In genomic region chr1:172061217-172061616, GRCm38 (mm10) we compare ENCODE assay signal across 16 mouse cellular contexts. TPM values are rescaled to one million over a fixed set of nuclear protein-coding genes. Genes with fewer than 3 reads are reported as not detected.
DNase-seq lines count a peak whose midpoint lies in the region; ATAC-seq and TF ChIP-seq lines count a peak whose summit lies in the region.
"Had no signal": no experiment of that assay in that cellular context is flagged by ENCODE, and none has a peak within 500 bp of the region (broad histone marks: within the 10 kb centered on the region; RNA-seq: fewer than 3 reads in every experiment).

No protein-coding gene starts in this region.

- TF ChIP-seq CTCF in forebrain, postnatal 0 days (IDR thresholded peaks at IDR 0.05; ENCODE audit: low read depth) = no peak

- no peak for DNase-seq in forebrain, embryonic 10.5 days (ENCODE audit: extremely low spot score, low spot score)
- no peak for DNase-seq in forebrain, postnatal 0 days
- DNase-seq in forebrain, embryonic 11.5 days (ENCODE audit: low spot score) = no peak
- DNase-seq in frontal cortex, adult 2 months (ENCODE audit: extremely low spot score in 1 of 2, low spot score in 1 of 2) = no peak
- DNase-seq in layer of hippocampus, postnatal 10 days (ENCODE audit: low spot score in 2 of 2) = no peak
- DNase-seq: heart, adult 2 months; liver; thymus, postnatal 36 days had no signal

- no peak for ATAC-seq in forebrain, postnatal 0 days
- peak; percentile 48 for ATAC-seq in forebrain, embryonic 11.5 days (replicated peaks; ENCODE audit: low FRiP score)
- ATAC-seq in hindbrain, embryonic 16.5 days = peak; percentile 35
- ATAC-seq in neural tube, embryonic 13.5 days (ENCODE audit: low read depth) = peak; percentile 17
- no peak for ATAC-seq in granulocyte monocyte progenitor cell, adult 5-6 weeks (replicated peaks; ENCODE audit: poor library complexity, severe bottlenecking)

- H3K27ac ChIP-seq in forebrain, embryonic 10.5 days = peak overlapping the region; percentile 79
- H3K27ac ChIP-seq in forebrain, postnatal 0 days (ENCODE audit: low read depth, low read length) = no peak overlapping the region
- peak overlapping the region; percentile 70; the same call in 1 of the 2 replicates for H3K27ac ChIP-seq in forebrain, embryonic 11.5 days (ENCODE audit: low read depth, low read length)
- H3K27ac ChIP-seq in hindbrain, embryonic 16.5 days (ENCODE audit: low read depth, low read length) = peak overlapping the region; percentile 61; the same call in 1 of the 2 replicates
- peak overlapping the region; percentile 89 for H3K27ac ChIP-seq in neural tube, embryonic 13.5 days (replicated peaks)
- H3K27ac ChIP-seq: heart, adult 2 months; left cerebral cortex, adult 2 months had no signal

- peaks cover 27% of the 10 kb centered on the region for H3K36me3 ChIP-seq in forebrain, embryonic 10.5 days (replicated peaks)
- H3K36me3 ChIP-seq in forebrain, postnatal 0 days (ENCODE audit: insufficient read depth) = peaks cover 20% of the 10 kb centered on the region
- H3K36me3 ChIP-seq in forebrain, embryonic 11.5 days (ENCODE audit: control insufficient read depth, insufficient read depth, low read length) = peaks cover 2% of the 10 kb centered on the region; the same call in 1 of the 2 replicates
- H3K36me3 ChIP-seq in hindbrain, embryonic 16.5 days (ENCODE audit: control insufficient read depth, insufficient read depth, low read length) = peaks cover 13% of the 10 kb centered on the region; the same call in 1 of the 2 replicates
- H3K36me3 ChIP-seq in neural tube, embryonic 13.5 days = peaks cover 21% of the 10 kb centered on the region

- H3K9ac ChIP-seq in forebrain, postnatal 0 days = no peak overlapping the region
- no peak overlapping the region; the same call in 1 of the 2 replicates for H3K9ac ChIP-seq in forebrain, embryonic 11.5 days (ENCODE audit: low read length)
- no peak overlapping the region; the same call in 1 of the 2 replicates for H3K9ac ChIP-seq in hindbrain, embryonic 16.5 days (ENCODE audit: low read depth, low read length)
- H3K9ac ChIP-seq in neural tube, embryonic 13.5 days = peak overlapping the region; percentile 34; the same call in 1 of the 2 replicates

- no peaks in the 10 kb centered on the region for H3K9me3 ChIP-seq in forebrain, embryonic 10.5 days
- no peaks in the 10 kb centered on the region for H3K9me3 ChIP-seq in forebrain, postnatal 0 days (ENCODE audit: low read length)
- no peaks in the 10 kb centered on the region for H3K9me3 ChIP-seq in forebrain, embryonic 11.5 days (ENCODE audit: control insufficient read depth, low read length)
- no peaks in the 10 kb centered on the region for H3K9me3 ChIP-seq in hindbrain, embryonic 16.5 days (ENCODE audit: control insufficient read depth, low read length)
- H3K9me3 ChIP-seq in neural tube, embryonic 13.5 days = no peaks in the 10 kb centered on the region

- H3K4me1 ChIP-seq in forebrain, embryonic 10.5 days = peaks cover 36% of the 10 kb centered on the region
- H3K4me1 ChIP-seq in forebrain, postnatal 0 days (ENCODE audit: insufficient read depth) = no peaks in the 10 kb centered on the region
- H3K4me1 ChIP-seq in forebrain, embryonic 11.5 days (replicated peaks; ENCODE audit: control insufficient read depth, insufficient read depth, low read length) = peaks cover 3% of the 10 kb centered on the region; the same call in 1 of the 2 replicates
- H3K4me1 ChIP-seq in hindbrain, embryonic 16.5 days (ENCODE audit: control insufficient read depth, insufficient read depth, low read depth, low read length) = peaks cover 6% of the 10 kb centered on the region
- peaks cover 83% of the 10 kb centered on the region for H3K4me1 ChIP-seq in neural tube, embryonic 13.5 days (replicated peaks)

- H3K4me2 ChIP-seq in forebrain, postnatal 0 days (ENCODE audit: low read depth) = no peak overlapping the region
- no peak overlapping the region for H3K4me2 ChIP-seq in forebrain, embryonic 11.5 days (ENCODE audit: low read depth, low read length, severe bottlenecking)
- no peak overlapping the region for H3K4me2 ChIP-seq in hindbrain, embryonic 16.5 days (ENCODE audit: low read length)
- H3K4me2 ChIP-seq in neural tube, embryonic 13.5 days = peak overlapping the region; percentile 29; the same call in 1 of the 2 replicates

- WGBS in forebrain, embryonic 10.5 days = 47% methylated on average over 8 of the region's 8 CpGs
- WGBS in forebrain, postnatal 0 days = 31% methylated on average over 8 of the region's 8 CpGs
- WGBS in forebrain, embryonic 11.5 days = 27% methylated on average over 8 of the region's 8 CpGs
- WGBS in hindbrain, embryonic 16.5 days = 17% methylated on average over 8 of the region's 8 CpGs
- WGBS in neural tube, embryonic 13.5 days = 5% methylated on average over 8 of the region's 8 CpGs

- H3K27me3 ChIP-seq in forebrain, embryonic 10.5 days (ENCODE audit: poor library complexity, severe bottlenecking) = peaks cover 24% of the 10 kb centered on the region
- no peaks in the 10 kb centered on the region for H3K27me3 ChIP-seq in forebrain, postnatal 0 days (ENCODE audit: insufficient read depth, low read length)
- H3K27me3 ChIP-seq in forebrain, embryonic 11.5 days (ENCODE audit: control insufficient read depth, insufficient read depth, low read length) = no peaks in the 10 kb centered on the region
- H3K27me3 ChIP-seq in hindbrain, embryonic 16.5 days (replicated peaks; ENCODE audit: control insufficient read depth, insufficient read depth, low read length) = no peaks in the 10 kb centered on the region
- H3K27me3 ChIP-seq in neural tube, embryonic 13.5 days = no peaks in the 10 kb centered on the region

- no peak overlapping the region for H3K4me3 ChIP-seq in forebrain, embryonic 10.5 days
- H3K4me3 ChIP-seq in forebrain, postnatal 0 days (ENCODE audit: low read depth, low read length) = no peak overlapping the region
- H3K4me3 ChIP-seq in forebrain, embryonic 11.5 days (ENCODE audit: low read depth, low read length) = no peak overlapping the region
- no peak overlapping the region for H3K4me3 ChIP-seq in hindbrain, embryonic 16.5 days (ENCODE audit: low read length)
- H3K4me3 ChIP-seq in neural tube, embryonic 13.5 days = no peak overlapping the region
- H3K4me3 ChIP-seq: heart, adult 2 months; left cerebral cortex, adult 2 months had no signal

RNA-seq across cellular contexts. Expression of gene Nhlh1, which starts 3.8 kb away (rescaled TPM):
- polyA plus RNA-seq in forebrain, embryonic 10.5 days (2016; fragmentation: Nextera tagmentation; extraction: Ambion mirVana) = 1.6 and 2.7 TPM in 2 replicates
- 0.95 and 1.0 TPM in 2 replicates for total RNA-seq in forebrain, postnatal 0 days (2014; rRNA removed)
- 0.20 and 0.47 TPM in 2 replicates for polyA plus RNA-seq in forebrain, postnatal 0 days (2015; fragmentation: Nextera tagmentation; extraction: Ambion mirVana)
- 6.0 and 7.6 TPM in 2 replicates for polyA plus RNA-seq in forebrain, embryonic 11.5 days (2014; fragmentation: Nextera tagmentation; extraction: Ambion mirVana)
- polyA plus RNA-seq in hindbrain, embryonic 16.5 days (2015; fragmentation: Nextera tagmentation; extraction: Ambion mirVana) = 2.6 and 3.2 TPM in 2 replicates
- 10.4 and 10.8 TPM in 2 replicates for polyA plus RNA-seq in neural tube, embryonic 13.5 days (2015; fragmentation: Nextera tagmentation; extraction: Ambion mirVana)
- total RNA-seq in granulocyte monocyte progenitor cell, adult 5-6 weeks (2014; fragmentation: Nextera tagmentation) = not detected in 2 replicates
- total RNA-seq in granulocyte monocyte progenitor cell, adult 5-6 weeks (2017) = not detected in 2 replicates
- polyA plus RNA-seq in frontal cortex, adult 2 months (2012; rRNA removed) = 0.30 and 0.50 TPM in 2 replicates
- 1 to 10 TPM; 1.8 TPM for total RNA-seq in layer of hippocampus, postnatal 10 days (2021)
- total RNA-seq: heart, adult 2 months; hematopoietic stem cell, adult 5-6 weeks had no signal
- polyA plus RNA-seq: C2C12; heart, adult 2 months; kidney, embryonic 16.5 days; lung, embryonic 16.5 days had no signal

RNA-seq across cellular contexts. Expression of gene Copa, which starts 21.1 kb away (rescaled TPM):
- 176 TPM in 2 replicates for polyA plus RNA-seq in forebrain, embryonic 10.5 days (2016; fragmentation: Nextera tagmentation; extraction: Ambion mirVana)
- 199 and 241 TPM in 2 replicates for total RNA-seq in forebrain, postnatal 0 days (2014; rRNA removed)
- polyA plus RNA-seq in forebrain, postnatal 0 days (2015; fragmentation: Nextera tagmentation; extraction: Ambion mirVana) = 127 and 151 TPM in 2 replicates
- 182 and 187 TPM in 2 replicates for polyA plus RNA-seq in forebrain, embryonic 11.5 days (2014; fragmentation: Nextera tagmentation; extraction: Ambion mirVana)
- 181 and 214 TPM in 2 replicates for polyA plus RNA-seq in hindbrain, embryonic 16.5 days (2015; fragmentation: Nextera tagmentation; extraction: Ambion mirVana)
- polyA plus RNA-seq in neural tube, embryonic 13.5 days (2015; fragmentation: Nextera tagmentation; extraction: Ambion mirVana) = 183 and 199 TPM in 2 replicates
- total RNA-seq in granulocyte monocyte progenitor cell, adult 5-6 weeks (2014; fragmentation: Nextera tagmentation) = 183 and 188 TPM in 2 replicates
- 175 and 184 TPM in 2 replicates for total RNA-seq in granulocyte monocyte progenitor cell, adult 5-6 weeks (2017)
- 114 and 122 TPM in 2 replicates for polyA plus RNA-seq in frontal cortex, adult 2 months (2012; rRNA removed)
- total RNA-seq in layer of hippocampus, postnatal 10 days (2021) = 100 to 1,000 TPM; 165 TPM

RNA-seq across cellular contexts. Expression of gene Ncstn, which starts 21.4 kb away (rescaled TPM):
- polyA plus RNA-seq in forebrain, embryonic 10.5 days (2016; fragmentation: Nextera tagmentation; extraction: Ambion mirVana) = 91.6 and 95.3 TPM in 2 replicates
- 61.9 and 73.1 TPM in 2 replicates for total RNA-seq in forebrain, postnatal 0 days (2014; rRNA removed)
- 77.1 and 93.9 TPM in 2 replicates for polyA plus RNA-seq in forebrain, postnatal 0 days (2015; fragmentation: Nextera tagmentation; extraction: Ambion mirVana)
- polyA plus RNA-seq in forebrain, embryonic 11.5 days (2014; fragmentation: Nextera tagmentation; extraction: Ambion mirVana) = 107 and 117 TPM in 2 replicates
- 110 and 121 TPM in 2 replicates for polyA plus RNA-seq in hindbrain, embryonic 16.5 days (2015; fragmentation: Nextera tagmentation; extraction: Ambion mirVana)
- polyA plus RNA-seq in neural tube, embryonic 13.5 days (2015; fragmentation: Nextera tagmentation; extraction: Ambion mirVana) = 123 and 124 TPM in 2 replicates
- total RNA-seq in granulocyte monocyte progenitor cell, adult 5-6 weeks (2014; fragmentation: Nextera tagmentation) = 63.1 and 77.4 TPM in 2 replicates
- 29.3 and 38.9 TPM in 2 replicates for total RNA-seq in granulocyte monocyte progenitor cell, adult 5-6 weeks (2017)
- polyA plus RNA-seq in frontal cortex, adult 2 months (2012; rRNA removed) = 82.6 and 88.1 TPM in 2 replicates
- 10 to 100 TPM; 72.0 to 79.4 TPM for total RNA-seq in layer of hippocampus, postnatal 10 days (2021)

RNA-seq across cellular contexts. Expression of gene Vangl2, which starts 33.0 kb away (rescaled TPM):
- polyA plus RNA-seq in forebrain, embryonic 10.5 days (2016; fragmentation: Nextera tagmentation; extraction: Ambion mirVana) = 40.6 and 41.7 TPM in 2 replicates
- 47.2 and 63.4 TPM in 2 replicates for total RNA-seq in forebrain, postnatal 0 days (2014; rRNA removed)
- polyA plus RNA-seq in forebrain, postnatal 0 days (2015; fragmentation: Nextera tagmentation; extraction: Ambion mirVana) = 35.3 and 37.3 TPM in 2 replicates
- polyA plus RNA-seq in forebrain, embryonic 11.5 days (2014; fragmentation: Nextera tagmentation; extraction: Ambion mirVana) = 47.0 and 49.3 TPM in 2 replicates
- polyA plus RNA-seq in hindbrain, embryonic 16.5 days (2015; fragmentation: Nextera tagmentation; extraction: Ambion mirVana) = 39.9 and 50.1 TPM in 2 replicates
- 46.8 and 50.5 TPM in 2 replicates for polyA plus RNA-seq in neural tube, embryonic 13.5 days (2015; fragmentation: Nextera tagmentation; extraction: Ambion mirVana)
- total RNA-seq in granulocyte monocyte progenitor cell, adult 5-6 weeks (2014; fragmentation: Nextera tagmentation) = 3.0 and 6.3 TPM in 2 replicates
- total RNA-seq in granulocyte monocyte progenitor cell, adult 5-6 weeks (2017) = 1.5 and 2.5 TPM in 2 replicates
- polyA plus RNA-seq in frontal cortex, adult 2 months (2012; rRNA removed) = 11.5 and 13.4 TPM in 2 replicates
- 10 to 100 TPM; 32.3 to 33.0 TPM for total RNA-seq in layer of hippocampus, postnatal 10 days (2021)

Comparison
In these comparisons a context has a peak if more than half of its experiments do, and no peak if none do; other contexts are left out.
1. ATAC-seq: peak in forebrain, embryonic 11.5 days (single experiment), hindbrain, embryonic 16.5 days (single experiment) and neural tube, embryonic 13.5 days (single experiment); none in forebrain, postnatal 0 days (single experiment) and granulocyte monocyte progenitor cell, adult 5-6 weeks (single experiment).